Mouse (Mus musculus) neural tube, embryonic 11.5 days (tissue): Measurements from ENCODE around the gene Igsf9b. TPM values are rescaled to one million over a fixed set of nuclear protein-coding genes. Genes with fewer than 3 reads are reported as not detected.

Experiments used
- ATAC-seq: fragments of 200-750 bp; cut with Nextera tagmentation; 2 replicates; pipeline ENCODE4 v1.8.0; 2017; ENCODE audit warnings: moderate number of reproducible peaks, mild to moderate bottlenecking, moderate TSS enrichment, moderate library complexity; ENCODE audit not compliant: insufficient read depth, low FRiP score, low TSS enrichment
- DNase-seq: peaks from one replicate; pipeline ENCODE4 v3.0.0-alpha.2; 2015; ENCODE audit warnings: low spot score
- H3K27ac ChIP-seq: fragments of 300-500 bp; sonication (generic); 2 replicates; pipeline ENCODE4 v1.5.1; 2014; ENCODE audit warnings: low read depth, mild to moderate bottlenecking, low read length
- H3K27me3 ChIP-seq: fragments of 300-500 bp; sonication (generic); 2 replicates; pipeline ENCODE4 v1.6.1; 2014; ENCODE audit warnings: mild to moderate bottlenecking, low read length, mixed read lengths; ENCODE audit not compliant: control insufficient read depth, insufficient read depth
- H3K36me3 ChIP-seq: fragments of 300-500 bp; sonication (generic); 2 replicates; pipeline ENCODE4 v1.6.1; 2014; ENCODE audit warnings: mild to moderate bottlenecking, low read length, moderate library complexity, mixed read lengths; ENCODE audit not compliant: control insufficient read depth, insufficient read depth
- H3K4me1 ChIP-seq: fragments of 300-500 bp; sonication (generic); 2 replicates; pipeline ENCODE4 v1.6.1; 2014; ENCODE audit warnings: low read length, mixed read lengths; ENCODE audit not compliant: control insufficient read depth, insufficient read depth
- H3K4me2 ChIP-seq: fragments of 300-500 bp; sonication (generic); 2 replicates; pipeline ENCODE4 v1.6.1; 2014; ENCODE audit warnings: low read depth, mild to moderate bottlenecking, moderate library complexity
- H3K4me3 ChIP-seq: fragments of 300-500 bp; sonication (generic); 2 replicates; pipeline ENCODE4 v1.5.1; 2014; ENCODE audit warnings: low read depth, low read length
- H3K9ac ChIP-seq: fragments of 300-500 bp; sonication (generic); 2 replicates; pipeline ENCODE4 v1.6.1; 2014; ENCODE audit warnings: mild to moderate bottlenecking, low read length
- H3K9me3 ChIP-seq: fragments of 300-500 bp; sonication (generic); 2 replicates; pipeline ENCODE4 v1.6.1; 2016; ENCODE audit warnings: low read length; ENCODE audit not compliant: control insufficient read depth
- WGBS: fragments of 180-500 bp; shearing (Covaris S2); extraction: QIAGEN DNeasy Blood & Tissue Kit; methylation state at CpG from one replicate; pipeline ENCODE4 v1.1.7; 2014; 5-methylcytosine and 5-hydroxymethylcytosine counted together
- polyA plus RNA-seq: library from polyadenylated mRNA; unstranded; fragments of >200 nt; fragmentation: Nextera tagmentation; extraction: Ambion mirVana; gene quantifications from 2 replicates; pipeline ENCODE4 v1.2.1, GENCODE M21; 2014

Igsf9b gene
- polyA plus RNA-seq, 1 experiment from 2014 or later: 7.4 TPM

DNA sequence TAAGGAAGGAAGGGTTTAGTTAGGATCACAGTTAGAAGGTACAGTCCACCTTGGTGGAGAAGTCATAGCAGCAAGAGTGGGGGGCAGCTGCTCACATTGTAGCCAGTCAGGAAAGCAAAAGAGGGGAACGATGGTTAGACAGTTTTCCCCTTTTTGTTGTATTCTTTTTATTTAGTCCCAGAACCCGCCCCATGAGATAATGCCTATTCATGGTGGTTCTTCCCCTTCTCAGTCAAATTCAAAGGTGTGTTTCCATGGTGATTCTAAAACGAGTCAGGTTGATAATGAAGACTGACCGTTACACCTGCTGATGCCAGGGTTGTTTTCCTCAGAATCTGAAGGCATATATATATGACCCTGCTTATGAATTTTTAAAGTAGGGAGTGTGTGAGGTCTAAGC lies 29.7 kb upstream of the Igsf9b start:
- no peak for DNase-seq
- Histone ChIP-seq H3K4me1 (no peaks in the 10 kb centered on the region), H3K4me3 (no peak overlapping the region), H3K27me3 (no peaks in the 10 kb centered on the region), H3K9ac (no peak overlapping the region), H3K27ac (no peak overlapping the region), H3K36me3 (no peaks in the 10 kb centered on the region), H3K9me3 (no peaks in the 10 kb centered on the region), H3K4me2 (no peak overlapping the region)
- 64% methylated on average over 4 of the region's 4 CpGs for WGBS
- no peak for ATAC-seq

DNA sequence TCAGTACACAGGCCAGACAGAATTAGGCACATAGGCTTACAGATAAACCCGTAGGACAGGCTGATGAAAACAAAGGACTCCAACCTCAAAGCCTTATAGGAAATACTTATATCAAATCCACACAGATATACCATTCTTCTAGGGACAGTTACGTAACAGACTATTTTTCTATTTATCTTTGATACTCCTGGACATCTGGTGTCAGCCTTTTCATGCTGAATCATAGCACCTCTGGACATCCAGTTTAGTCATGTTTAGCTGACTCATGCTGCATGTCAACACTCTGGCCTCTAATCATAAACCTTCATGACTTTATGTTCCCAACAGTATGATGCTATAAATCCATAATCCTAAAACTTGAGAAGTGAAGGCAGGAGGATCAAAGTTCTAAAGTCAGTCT lies 29.1 kb upstream of the Igsf9b start:
- H3K9me3 ChIP-seq: no peaks in the 10 kb centered on the region
- H3K27me3 ChIP-seq: no peaks in the 10 kb centered on the region
- no peaks in the 10 kb centered on the region for H3K36me3 ChIP-seq
- DNase-seq (no peak), ATAC-seq (no peak)
- no peak overlapping the region for H3K4me2 ChIP-seq
- H3K4me3 ChIP-seq: no peak overlapping the region
- no peak overlapping the region for H3K9ac ChIP-seq
- no peak overlapping the region for H3K27ac ChIP-seq
- no peaks in the 10 kb centered on the region for H3K4me1 ChIP-seq
- 85% methylated on average over 2 of the region's 2 CpGs for WGBS

DNA sequence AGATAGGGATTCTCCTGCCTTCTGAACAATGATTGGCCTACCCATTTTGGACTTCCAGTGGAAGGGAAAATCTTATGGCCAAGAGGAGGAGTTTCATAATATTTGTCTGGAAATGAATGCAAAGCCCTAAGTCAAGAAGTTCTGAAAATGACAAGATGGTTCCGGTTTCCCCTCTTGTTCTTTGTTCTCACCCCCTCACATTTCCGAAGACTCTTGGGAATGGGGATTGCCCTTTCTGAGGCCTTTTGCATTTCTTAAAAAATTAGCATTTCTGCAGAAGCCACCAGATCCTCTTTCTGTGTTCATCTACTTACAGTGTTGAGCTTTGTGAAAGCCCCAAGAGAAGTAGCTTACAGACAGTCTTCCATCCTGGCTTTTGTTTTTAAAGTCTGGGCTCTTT lies 27.1 kb upstream of the Igsf9b start:
- Histone ChIP-seq H3K36me3 (no peaks in the 10 kb centered on the region), H3K9me3 (no peaks in the 10 kb centered on the region), H3K4me2 (no peak overlapping the region), H3K27ac (no peak overlapping the region), H3K27me3 (no peaks in the 10 kb centered on the region), H3K4me1 (no peaks in the 10 kb centered on the region), H3K9ac (no peak overlapping the region), H3K4me3 (no peak overlapping the region)
- ATAC-seq: no peak
- no peak for DNase-seq
- 87% methylated on average over 2 of the region's 2 CpGs for WGBS

DNA sequence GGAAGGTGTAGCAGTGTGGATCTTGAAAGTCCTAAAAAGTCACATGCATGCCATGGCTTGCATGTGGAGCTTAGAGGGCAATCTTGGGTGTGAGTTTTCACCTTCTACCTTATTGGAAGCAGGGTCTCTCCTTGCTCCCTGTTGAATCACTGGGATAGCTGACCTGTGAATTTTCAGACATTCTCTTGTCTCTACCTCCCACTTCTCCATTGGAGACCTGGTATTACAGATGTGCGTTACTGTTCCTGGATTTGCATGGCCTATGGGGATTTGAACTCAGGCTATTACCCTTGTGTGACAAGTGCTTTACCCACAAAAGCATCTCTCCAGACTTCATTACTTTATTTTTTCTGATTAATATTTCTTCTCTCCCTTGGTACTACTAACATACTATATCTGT lies 26.1 kb upstream of the Igsf9b start:
- H3K27ac ChIP-seq: no peak overlapping the region
- H3K4me1 ChIP-seq: no peaks in the 10 kb centered on the region
- H3K27me3 ChIP-seq: no peaks in the 10 kb centered on the region
- no peaks in the 10 kb centered on the region for H3K36me3 ChIP-seq
- 100% methylated on average over 1 of the region's 1 CpGs for WGBS
- DNase-seq: no peak
- H3K9ac ChIP-seq: no peak overlapping the region
- no peak overlapping the region for H3K4me3 ChIP-seq
- no peak for ATAC-seq
- no peak overlapping the region for H3K4me2 ChIP-seq
- no peaks in the 10 kb centered on the region for H3K9me3 ChIP-seq

DNA sequence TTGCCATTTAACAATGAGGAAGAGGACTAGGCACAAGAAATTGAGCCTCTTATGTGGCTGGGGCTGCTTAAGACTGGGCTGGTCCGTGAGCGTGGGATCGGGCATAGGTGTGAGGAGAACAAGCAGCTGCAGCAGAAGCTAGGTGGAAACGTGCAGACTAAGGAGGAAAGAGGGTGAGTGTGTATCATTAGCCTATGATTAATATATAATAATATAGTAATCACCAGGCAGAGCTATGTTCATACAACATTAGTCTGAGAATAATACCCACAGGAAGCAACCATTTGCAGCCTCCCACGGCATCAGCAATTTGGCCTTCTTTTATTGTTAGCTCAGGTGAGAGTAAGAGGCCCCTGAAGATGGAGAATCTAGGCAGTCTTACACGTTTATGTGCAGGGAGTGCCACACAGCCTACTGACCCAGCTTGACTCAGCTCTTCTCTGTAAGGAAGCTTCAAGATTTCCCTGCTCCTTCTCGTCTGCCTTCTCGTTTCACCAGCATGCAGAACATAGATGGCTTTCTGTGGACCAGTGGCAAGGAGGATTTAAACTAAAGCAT lies 22.6 kb upstream of the Igsf9b start:
- no peak for ATAC-seq
- H3K4me2 ChIP-seq: no peak overlapping the region

DNA sequence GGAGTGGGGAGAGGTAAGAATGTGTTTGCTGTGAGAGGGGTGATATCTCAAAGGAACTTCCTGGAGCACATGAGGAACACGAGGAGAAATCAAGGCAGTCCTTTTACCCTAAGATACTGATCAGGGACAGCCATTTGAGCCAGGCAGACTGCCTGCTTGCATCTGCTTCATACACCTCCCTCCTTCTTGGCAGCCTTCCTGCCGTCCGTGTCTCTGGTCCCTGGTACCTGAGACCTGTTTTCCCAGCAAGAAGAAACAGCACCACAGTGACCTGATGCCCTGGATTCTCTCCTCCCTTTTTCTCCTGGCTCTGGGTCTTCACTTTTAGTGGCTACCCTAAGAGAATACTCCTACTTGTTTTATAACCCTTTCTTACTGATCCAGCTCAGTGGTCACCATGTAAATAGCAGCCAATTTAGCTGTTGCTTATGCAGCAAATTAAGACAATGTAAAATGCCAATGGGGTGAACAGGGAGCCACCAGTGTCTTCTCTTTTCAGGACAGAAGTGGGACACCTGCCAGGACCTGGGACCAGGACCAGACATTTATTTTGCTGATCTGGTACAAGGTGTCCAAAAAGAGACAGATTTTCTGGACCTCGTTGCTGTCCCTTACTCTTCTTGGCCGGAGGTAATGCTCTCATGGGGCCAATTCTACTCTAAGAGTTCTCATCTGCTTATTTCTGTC lies 21.5 kb upstream of the Igsf9b start:
- Histone ChIP-seq H3K4me3 (no peak overlapping the region), H3K27me3 (no peaks in the 10 kb centered on the region), H3K9me3 (no peaks in the 10 kb centered on the region), H3K27ac (no peak overlapping the region), H3K4me1 (no peaks in the 10 kb centered on the region), H3K9ac (no peak overlapping the region), H3K36me3 (no peaks in the 10 kb centered on the region), H3K4me2 (no peak overlapping the region)
- 66% methylated on average over 5 of the region's 5 CpGs for WGBS
- DNase-seq: no peak
- ATAC-seq: no peak

More for the DNA sequence above, 22.6 kb upstream of the Igsf9b start:
- Histone ChIP-seq H3K9ac (no peak overlapping the region), H3K27me3 (no peaks in the 10 kb centered on the region), H3K27ac (no peak overlapping the region), H3K36me3 (no peaks in the 10 kb centered on the region), H3K4me3 (no peak overlapping the region), H3K9me3 (no peaks in the 10 kb centered on the region), H3K4me1 (no peaks in the 10 kb centered on the region)
- DNase-seq: no peak
- 79% methylated on average over 8 of the region's 8 CpGs for WGBS

DNA sequence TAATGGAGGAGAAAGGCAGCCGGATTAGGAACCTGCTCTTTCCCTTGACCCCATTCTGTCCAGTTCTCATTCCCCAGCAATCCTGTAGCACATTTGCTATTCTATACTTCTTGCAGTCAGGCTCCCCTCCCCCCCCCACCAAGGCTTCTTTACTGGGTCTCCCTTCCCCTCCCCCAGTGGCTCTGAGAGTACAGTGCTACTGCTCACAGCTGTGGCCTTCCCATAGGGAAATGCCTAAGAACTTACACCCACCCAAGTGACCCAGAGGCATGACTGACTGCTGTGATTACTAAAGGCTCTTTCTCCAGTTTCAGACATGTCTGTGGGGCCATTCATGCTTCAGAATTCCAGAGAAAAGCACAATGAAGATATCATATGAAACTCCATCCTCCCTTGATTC lies 20.0 kb upstream of the Igsf9b start:
- 70% methylated on average over 1 of the region's 1 CpGs for WGBS
- Histone ChIP-seq H3K4me2 (no peak overlapping the region), H3K27me3 (no peaks in the 10 kb centered on the region), H3K4me3 (no peak overlapping the region), H3K9me3 (no peaks in the 10 kb centered on the region), H3K4me1 (no peaks in the 10 kb centered on the region), H3K36me3 (no peaks in the 10 kb centered on the region), H3K27ac (no peak overlapping the region), H3K9ac (no peak overlapping the region)
- DNase-seq (no peak), ATAC-seq (no peak)

DNA sequence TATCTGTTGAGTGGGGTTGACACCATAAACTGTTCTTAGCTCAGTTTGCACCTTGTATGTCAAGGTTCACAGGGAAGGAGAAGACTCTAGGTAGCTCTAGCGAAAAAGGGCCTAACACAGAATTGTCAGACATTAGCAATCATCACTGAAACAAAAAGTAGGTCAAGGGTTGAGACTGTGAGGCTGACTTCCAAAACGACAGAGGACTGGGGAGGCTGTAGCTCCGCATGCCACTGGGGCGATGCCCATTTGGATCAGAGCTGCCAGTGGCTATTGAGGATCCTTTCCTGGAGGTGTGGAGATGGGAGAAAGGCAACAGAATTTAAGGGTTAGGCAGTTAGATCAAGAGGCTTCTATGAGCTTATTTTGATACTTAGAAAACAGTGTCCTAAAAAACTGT lies 18.0 kb upstream of the Igsf9b start:
- no peaks in the 10 kb centered on the region for H3K36me3 ChIP-seq
- H3K4me3 ChIP-seq: no peak overlapping the region
- DNase-seq (no peak), ATAC-seq (no peak)
- no peak overlapping the region for H3K9ac ChIP-seq
- WGBS: 85% methylated on average over 4 of the region's 4 CpGs
- no peaks in the 10 kb centered on the region for H3K4me1 ChIP-seq
- no peak overlapping the region for H3K27ac ChIP-seq
- H3K4me2 ChIP-seq: no peak overlapping the region
- no peaks in the 10 kb centered on the region for H3K9me3 ChIP-seq
- no peaks in the 10 kb centered on the region for H3K27me3 ChIP-seq

DNA sequence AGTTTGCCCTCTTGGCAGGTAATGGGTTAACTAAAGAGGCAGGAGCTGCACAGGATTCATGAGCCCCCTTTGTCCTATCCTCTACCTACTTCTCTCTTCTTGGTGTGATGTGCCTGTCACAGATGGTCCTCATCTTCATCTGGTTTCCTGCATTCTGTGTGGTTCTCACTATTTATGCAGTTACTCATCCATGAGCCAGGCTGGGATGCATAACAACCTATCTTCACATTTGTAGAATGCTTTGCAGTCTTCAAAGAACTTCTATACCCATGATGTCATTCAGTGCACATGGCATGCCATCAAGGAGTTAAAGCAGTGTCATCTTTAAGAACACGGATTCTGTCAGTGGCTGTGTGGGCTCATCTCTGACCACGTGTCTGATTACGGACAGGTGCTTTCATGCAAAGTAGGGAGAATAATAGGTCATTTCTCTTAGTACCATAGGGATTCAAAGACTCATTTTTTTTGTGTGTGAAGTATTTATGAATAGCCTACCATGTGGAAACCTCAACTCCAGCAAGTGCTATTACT lies 13.2 kb upstream of the Igsf9b start:
- no peak overlapping the region for H3K27ac ChIP-seq
- H3K4me2 ChIP-seq: no peak overlapping the region
- H3K9ac ChIP-seq: no peak overlapping the region
- H3K4me1 ChIP-seq: peaks cover 15% of the 10 kb centered on the region; the same call in 1 of the 2 replicates
- H3K4me3 ChIP-seq: no peak overlapping the region
- H3K36me3 ChIP-seq: no peaks in the 10 kb centered on the region
- H3K27me3 ChIP-seq: peaks cover 3% of the 10 kb centered on the region; the same call in 1 of the 2 replicates
- no peak for DNase-seq
- no peaks in the 10 kb centered on the region for H3K9me3 ChIP-seq
- WGBS: 76% methylated on average over 3 of the region's 3 CpGs
- no peak for ATAC-seq
